Mouse (Mus musculus) right cerebral cortex, postnatal 25 days (tissue): Measurements from ENCODE around the gene Rab5if.
"Not testable (repeated sequence)": the region's sequence is repeated elsewhere in the genome, so short reads cannot be mapped to it uniquely, and the experiment has no call there.

Experiments
- DNase-seq: peaks from one replicate; pipeline ENCODE4 v3.0.0; 2022

Rab5if gene

DNA sequence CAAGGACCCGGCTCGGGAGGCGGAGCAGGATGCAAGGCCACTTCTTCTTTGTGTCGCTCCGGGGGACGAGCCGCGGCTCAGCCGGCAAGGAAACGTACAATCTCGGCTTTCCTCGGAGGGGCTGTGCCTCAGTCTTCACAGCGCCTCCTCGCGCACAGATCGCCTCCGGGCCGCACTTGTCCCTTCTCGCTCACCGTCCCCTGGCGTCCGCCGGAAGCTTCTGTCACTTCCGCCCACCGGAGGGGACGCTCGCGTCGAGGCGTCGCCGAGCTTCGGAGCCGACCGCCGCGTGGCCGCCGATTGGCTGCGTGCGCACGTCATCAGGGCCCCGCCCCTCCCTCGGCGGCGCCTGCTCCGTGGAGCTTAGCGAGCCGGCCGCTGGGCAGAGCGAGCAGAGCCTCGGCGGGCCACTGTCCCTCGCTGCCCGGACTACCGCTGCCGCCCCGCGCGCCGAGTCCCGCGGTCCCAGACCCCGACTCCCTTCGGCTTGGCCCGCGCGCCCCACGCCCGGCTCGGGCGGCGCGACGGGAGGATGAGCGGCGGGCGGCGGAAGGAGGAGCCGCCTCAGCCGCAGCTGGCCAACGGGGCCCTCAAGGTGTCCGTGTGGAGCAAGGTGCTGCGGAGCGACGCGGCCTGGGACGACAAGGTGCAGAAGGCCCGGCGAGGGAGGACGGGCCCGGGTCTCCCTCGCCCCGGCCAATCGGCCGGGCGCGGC, at the start of gene Rab5if:
Gene Rab5if (plus strand): TSS at position 357 of the 715 bp plus-strand sequence.
- peak; percentile 99 for DNase-seq

DNA sequence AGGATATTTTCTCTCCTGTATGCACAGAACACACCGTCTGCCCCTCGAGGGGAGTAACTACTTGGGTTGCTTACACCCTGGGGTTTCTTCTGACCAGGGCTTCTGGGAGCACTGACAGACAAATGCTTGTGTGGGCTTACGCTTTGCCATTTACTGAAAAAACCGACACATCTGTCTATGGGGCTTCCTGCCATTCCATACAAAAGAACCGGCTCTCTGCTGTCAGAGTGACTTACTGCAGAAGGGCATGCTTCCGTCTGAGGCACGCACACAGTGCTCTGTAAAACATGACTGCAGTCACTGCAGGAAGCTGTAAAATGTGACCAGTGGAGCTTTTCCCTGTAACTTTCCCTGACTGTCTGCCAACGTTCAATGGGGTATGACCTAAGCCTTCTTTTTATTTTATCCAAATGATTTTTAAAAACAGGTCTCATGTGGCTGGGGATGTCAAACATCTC, 48.6 kb upstream of the Rab5if start:
- DNase-seq = no peak

DNA sequence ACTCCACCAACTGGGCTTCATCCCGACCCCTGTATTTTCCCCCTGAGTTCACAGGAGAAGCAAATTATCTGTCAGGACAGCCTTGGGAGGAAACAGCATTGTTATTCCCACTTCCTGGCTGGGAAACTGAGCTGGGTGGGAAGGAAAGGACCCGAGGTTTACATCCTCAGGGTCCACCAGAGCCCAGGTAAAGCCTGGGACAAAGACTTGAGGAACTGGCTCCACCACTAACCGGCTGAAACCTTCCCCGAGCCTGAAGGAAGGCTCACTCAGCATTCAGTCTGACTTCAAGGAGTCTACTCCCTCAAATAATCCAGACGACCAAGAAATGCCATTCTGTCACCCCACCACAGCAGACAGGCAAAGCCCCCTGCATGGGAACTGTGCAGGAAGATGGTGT, 48.0 kb upstream of the Rab5if start:
- DNase-seq = no peak

DNA sequence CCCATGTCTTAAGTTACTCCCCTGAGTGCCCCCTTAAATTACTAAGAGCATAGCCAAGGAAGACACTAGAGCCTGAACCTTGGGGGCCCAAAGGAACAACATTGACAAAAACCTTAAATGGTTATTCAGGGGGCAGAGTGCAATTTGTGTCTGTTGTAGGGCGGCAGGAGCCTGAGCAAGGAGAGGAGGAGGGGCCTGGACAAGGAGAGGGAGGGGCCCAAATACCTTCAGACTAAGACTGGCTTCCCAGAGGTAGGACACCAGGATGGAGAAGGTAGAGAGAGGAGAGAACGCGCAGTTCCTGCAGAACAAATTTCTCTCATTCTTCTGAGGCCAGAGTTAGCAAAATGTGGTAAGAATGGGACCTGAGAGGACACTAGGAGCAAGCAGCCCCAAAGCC, 47.5 kb upstream of the Rab5if start:
- no peak for DNase-seq

DNA sequence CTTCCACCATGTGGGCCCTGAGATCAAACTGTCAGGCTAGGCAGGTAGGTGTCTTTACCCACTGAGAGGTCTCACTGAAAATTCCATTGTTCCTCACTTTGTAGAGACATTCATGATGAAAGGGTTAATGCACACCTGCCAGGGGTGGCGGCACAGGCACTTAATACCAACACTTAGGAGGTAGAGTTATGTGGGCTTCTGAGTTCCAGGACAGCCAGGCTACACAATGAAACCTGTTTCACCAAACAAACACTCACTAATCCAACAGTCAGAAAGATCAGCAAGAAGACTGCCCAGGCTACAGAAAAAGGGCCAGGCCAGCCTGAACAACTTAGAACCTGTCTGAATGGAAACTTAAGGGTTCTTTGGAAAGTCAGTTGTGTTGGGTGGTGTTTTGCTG, 46.8 kb upstream of the Rab5if start:
- no peak for DNase-seq

DNA sequence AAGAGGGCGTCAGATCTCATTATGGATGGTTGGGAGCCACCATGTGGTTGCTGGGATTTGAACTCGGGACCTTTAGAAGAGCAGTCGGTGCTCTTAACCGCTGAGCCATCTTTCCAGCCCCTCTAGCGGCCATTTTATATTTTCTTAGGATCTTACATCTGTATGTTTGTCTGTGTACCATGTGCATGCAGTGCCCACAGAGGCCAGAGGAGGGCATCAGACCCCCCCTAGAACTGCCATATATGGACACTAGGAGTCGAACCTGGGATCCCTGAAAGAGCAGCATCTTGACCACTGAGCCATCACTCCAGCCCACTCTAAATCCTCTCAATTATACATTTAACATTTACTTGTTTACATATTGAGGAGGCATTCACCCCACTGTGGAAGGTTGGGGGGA, 37.8 kb upstream of the Rab5if start:
- not testable (repeated sequence) for DNase-seq

DNA sequence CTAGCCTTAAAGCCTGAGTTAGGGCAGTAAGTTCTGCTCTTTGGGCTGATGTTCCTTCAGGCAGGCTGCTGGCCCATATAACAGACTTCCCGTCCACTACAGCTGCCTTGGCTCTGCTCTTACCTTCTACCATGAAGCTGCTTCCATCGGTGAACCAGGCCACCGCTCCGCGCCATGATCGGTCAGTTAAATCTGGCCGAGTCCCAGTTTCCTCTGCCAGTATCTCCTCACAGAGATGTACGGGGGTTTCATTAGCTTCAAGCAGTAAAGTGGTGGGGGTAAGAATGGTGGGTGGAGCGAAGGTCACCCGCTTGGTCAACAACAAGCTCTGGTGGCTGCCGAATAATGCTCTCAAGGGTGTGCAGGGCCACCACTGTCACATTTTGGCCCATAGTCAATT, 28.6 kb upstream of the Rab5if start:
- DNase-seq = no peak

DNA sequence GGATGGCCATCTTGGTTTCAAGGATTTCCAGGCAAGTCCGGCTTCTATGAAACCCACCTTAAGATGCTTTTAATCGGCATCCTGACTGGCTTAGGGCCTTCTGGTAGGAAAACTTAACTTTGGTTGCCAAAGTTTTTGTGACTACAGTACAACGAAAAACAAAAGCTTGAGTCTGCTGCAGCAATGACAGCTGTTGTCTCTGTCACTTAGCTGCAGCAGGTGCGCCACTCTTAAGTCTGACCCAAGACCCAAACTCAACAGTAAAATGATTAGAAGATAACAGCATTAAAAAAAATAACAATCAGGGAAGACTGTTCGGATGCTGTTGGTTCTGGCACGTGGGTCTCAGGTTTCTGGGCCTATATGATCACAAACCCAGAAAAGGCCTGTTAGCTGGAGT, 24.1 kb upstream of the Rab5if start:
- DNase-seq = no peak

DNA sequence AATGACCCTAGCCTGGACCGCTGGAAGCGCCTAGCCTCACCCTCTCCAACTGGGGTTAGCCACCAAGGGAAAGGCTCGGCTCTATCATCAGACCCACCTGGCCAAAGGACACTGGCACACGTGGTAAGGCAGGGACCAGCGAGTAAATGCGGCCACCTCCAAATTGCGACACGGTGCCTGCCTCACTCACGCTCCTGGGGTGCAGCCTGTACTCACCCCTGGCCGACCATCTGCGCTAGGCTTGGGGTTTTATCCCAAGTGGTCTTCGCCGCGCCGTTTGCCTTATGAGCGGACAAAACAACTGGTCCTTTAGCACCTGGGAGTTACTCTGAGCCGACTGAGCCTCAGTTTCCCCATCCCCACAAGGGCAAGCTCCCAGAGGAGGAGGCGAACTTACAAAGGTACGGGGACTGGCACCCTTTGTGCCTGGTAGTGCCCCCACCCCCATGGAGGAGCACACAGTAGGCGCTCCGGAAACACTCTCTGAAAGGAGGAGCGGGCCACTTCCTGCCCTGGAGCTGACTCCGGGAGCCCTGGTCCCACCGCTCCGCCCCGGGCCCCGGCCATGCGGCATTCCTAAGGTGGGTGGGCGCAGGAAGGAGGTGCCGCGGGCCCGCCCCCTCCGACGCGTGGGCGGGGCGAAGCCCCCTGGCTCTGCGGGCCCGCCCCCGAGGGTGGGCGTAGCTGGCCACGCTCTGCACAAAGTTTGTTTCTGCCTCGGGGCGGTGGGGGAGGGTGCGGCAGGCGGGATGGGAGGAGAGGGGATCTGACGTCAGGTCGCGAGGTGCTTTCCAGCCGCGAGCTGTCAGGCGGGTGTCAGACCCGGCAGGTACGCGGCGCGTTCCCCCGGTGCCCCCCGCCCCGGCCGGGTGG, 23.4 kb upstream of the Rab5if start, which contains the start of gene Tgif2:
Gene Tgif2 (plus strand): TSS at position 689 of the 873 bp plus-strand sequence.
- no peak for DNase-seq

DNA sequence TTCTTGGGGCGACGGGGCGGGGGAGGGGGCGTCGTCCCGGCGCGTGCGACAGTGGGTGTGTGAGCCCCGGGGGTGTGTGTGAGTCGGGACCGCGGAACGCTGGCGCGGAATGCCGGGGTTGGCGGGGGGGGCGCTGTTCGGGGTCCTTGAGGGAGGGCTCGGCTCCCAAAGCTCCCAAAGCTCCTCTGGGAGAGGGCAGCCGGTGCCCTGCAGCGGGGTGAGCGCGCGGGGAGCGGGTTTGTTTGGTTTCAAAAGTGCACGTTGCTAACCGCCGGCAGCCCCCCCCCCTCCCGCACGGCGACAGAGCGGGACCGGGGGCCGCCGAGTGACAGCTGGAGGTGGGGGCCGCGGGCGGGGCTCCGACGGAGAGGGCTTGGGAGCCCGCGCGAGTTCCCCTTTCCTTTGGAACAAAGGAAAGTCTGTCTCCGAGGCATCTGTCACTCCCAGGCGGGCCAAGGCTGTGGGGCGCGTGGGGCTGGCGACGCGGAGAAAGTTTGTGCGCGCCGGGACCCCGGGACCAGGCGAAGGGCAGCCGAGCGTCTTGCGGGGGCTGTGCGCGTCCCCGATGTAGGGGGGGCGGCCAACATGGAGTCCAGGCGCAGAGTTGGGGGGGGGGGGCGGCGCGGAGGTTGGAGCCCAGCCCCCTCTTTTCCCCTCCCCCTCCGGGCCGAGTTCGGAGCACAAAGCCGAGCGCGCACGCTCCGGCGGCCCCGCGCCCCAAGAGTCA, 22.5 kb upstream of the Rab5if start:
- DNase-seq = no peak

DNA sequence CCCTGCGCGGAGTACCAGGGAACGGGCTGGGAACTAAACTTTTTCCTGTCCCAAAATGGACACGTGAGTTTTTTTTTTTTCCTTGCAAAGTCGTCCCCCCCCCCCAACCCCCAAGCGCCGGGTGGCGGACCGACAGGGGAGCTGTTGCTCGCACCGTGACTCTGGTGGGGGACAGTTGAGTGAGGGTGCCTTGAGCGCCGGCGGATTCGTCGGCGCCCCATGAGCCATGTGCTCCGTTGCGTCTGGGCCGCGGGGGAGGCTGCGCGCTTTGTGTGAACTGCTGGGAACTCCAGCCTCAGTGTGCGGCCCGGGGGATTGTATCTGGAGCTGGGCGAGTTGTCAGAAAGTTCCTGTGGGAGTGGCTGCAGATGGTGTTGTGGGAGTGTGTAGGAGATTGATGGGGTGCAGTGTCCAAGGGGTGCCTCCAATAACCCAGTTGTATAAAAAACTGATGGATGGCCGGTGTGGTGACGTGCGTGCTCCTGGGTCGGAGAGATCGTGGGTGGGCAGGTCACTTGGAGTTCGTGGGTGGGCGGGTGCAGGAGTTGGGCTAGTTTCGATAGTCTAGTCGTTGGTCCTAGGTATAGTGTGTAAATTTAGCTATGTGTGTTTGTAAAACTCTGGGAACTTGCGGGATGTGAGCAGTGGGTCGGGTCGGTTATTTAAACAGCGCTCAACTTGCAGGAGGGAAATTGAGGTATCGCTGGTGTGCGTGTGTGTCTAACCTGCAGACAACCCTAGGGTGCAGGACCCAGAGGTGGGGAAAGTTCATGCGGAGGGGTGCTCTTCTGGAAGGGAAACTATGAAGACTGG, 21.7 kb upstream of the Rab5if start:
- peak; percentile 53 for DNase-seq

DNA sequence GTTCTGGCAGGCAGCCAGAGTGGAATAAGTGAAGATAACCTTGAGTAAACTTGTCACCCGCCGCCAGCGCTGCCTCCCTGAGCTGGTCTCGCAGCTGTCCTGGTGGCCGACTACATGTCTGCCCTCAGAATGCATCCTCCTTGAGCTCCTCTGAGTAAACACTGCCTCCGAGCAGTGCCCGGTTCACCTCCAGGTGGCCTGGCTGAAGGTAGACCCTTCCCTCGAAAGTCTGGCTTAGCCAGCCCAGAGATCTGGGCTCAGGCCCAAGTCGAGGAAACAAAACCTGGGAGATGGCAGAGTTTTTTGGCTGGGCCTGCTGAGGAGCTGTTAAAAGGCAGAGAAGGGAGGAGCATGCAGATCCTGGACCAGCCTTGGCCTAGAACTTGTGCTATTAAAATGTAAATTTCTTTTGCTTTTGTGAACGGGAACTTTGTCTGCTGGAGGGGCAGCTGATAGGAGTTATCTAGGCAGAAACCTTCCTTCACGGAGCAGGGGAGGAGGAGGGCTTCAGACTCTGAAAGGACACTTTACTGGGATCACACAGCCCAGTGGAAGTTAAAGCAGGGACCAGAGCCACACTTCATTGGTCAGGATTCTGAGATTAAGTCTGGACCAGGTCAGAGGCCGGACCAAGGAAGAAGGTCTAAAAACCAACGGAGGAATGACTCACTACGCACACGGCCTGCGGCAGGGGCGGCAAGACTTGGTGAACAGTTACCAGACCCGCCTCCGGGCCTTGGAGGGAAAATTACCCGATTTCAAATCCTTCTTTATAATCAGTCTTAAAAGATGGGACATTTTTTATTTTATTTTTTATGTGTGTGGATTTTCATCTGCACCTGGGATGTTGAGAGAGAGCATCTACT, 20.9 kb upstream of the Rab5if start:
- DNase-seq = peak; percentile 23

DNA sequence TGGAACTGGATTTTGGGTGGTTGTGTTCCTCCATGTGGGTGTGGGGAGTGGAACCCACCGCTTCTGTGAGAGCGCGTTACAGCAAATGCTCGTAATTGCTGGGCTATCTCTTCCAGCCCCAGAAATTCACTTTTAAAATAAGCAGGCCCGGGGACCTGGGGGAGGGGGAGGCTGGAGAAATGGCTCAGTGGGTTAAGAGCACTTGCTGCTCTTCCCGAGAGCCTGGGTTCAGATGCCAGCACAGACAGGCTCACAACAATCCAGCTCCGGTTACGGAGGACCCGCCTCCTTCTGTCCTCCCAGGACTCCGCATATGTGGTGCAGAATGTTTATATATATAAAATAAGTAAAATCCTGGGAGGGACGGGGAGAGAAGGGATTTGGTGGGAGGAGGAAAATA, 20.2 kb upstream of the Rab5if start:
- no peak for DNase-seq

DNA sequence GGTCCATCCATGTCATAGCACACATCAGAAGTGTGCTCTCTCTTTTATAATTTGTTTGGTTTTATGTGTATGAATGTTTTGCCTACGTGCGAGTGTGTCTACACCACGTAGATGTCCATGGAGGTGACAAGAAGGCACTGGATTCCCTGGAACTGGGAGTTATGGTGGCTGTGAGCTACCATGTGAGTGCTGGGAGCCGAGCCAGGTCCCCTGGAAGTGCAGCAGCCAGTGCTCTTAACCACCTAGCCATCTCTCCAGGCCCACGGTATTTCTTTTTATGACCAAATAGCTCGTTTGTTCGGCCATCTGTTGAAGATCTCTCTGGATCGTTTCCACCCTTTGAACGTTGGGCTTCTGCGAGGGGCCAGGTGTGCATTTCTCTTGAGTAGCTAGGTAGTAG, 19.6 kb upstream of the Rab5if start:
- DNase-seq = no peak

DNA sequence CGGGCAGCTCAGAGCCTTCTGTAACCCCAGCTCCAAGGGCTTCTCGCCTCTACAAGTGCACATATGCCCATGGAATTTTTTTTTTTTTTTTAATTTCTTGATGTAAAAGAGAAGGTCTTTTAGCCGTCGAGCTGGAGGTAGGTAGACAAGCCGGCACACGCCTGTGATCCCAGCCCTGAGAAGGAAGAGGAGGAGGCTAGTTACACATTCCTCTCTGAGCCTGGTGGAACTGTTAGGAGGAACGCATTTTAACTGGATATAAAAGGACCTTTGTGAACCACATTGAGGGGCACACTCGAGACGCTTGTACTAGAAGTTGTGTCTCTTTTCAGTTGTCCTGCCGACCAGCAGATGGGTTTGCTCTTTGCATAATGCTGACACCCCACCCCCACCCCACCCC, 18.2 kb upstream of the Rab5if start:
- DNase-seq = no peak

DNA sequence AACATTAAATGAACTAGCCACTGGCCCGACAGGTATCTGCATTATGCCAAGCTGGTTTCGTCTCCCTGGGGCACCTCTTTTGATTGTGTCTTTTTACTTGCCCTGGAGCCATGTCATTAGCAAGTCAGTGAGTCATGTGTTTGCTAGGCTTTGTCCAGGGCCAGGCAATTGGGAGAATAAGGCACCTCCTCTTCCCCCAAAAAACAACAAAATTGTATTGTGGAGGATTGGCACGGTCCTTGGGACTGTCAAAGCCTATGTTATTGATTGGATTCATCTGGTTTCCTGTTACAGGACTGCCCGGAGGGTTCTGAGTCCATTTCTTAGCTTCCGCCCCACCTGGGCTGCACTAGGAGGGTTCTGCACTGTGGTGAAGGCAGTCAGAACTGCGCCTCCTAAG, 15.3 kb upstream of the Rab5if start:
- no peak for DNase-seq

DNA sequence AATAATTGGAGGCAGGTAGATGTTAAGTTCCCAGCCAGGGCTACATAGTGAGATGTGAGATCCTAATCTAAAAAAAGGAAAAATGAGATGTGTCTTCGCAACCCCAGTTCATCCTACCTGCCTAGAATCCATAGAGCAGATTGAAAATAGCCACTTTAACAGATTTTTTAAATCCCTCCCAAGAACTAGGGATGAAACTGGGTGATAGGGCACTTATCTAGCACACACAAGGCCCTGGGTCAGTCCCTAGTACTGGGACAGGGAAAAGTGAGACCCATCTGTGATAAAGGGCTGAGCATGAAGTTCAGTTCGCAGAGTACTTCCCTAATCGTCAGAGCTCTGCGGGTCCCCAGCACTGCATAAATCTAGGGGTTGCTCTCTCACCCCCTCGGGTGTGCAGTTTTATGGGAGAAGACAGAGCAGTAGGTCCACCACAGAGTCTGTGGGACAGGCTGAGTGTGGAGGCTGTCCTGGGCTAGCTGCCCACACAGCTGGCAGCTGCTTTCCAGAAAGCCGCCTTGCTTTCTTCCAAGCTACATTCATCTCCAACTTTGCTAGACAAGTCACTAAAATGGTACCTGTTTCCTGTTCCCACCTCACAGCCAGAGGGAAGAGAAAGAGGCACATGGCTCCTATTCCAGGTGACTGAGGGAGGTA, 14.3 kb upstream of the Rab5if start:
- no peak for DNase-seq

DNA sequence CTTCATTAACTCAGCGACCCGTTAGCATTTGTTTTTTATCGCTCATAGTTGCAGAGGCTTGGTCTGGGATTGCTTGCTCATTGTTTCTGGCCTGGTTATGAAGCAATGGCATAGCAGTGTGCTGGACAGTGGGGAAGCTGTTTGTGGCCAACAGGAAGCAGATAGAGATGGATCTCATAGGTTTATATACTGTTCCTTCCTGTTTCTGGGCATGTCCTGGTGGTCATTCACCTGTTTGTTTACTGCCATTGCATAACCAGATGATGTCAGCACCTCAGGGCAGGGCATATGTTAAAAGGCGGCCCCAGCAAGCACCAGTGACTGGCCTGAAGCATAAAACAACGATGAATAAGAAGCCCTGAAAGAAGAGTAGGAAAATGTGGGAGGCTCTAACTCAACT, 12.4 kb upstream of the Rab5if start:
- no peak for DNase-seq

DNA sequence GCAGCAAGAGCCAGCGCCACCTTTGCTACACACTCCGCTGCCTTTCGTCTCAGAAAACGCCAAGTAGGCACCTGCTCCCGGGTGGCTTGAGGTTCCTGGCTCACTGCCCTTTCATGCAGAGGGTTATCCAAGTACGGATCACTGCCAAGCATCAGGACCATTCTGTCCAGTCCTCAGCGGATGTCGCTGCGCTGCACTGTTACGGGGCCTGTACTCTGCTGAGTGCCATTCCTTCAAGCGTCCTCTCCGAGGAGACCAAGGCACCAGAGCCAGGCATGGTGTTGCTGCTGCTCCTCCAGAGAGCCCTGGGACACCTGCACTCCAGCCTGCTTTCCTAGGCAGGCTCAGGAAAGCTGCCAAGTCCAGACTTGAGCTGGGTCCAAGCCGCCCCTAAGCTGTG, 9.3 kb upstream of the Rab5if start:
- not testable (repeated sequence) for DNase-seq

DNA sequence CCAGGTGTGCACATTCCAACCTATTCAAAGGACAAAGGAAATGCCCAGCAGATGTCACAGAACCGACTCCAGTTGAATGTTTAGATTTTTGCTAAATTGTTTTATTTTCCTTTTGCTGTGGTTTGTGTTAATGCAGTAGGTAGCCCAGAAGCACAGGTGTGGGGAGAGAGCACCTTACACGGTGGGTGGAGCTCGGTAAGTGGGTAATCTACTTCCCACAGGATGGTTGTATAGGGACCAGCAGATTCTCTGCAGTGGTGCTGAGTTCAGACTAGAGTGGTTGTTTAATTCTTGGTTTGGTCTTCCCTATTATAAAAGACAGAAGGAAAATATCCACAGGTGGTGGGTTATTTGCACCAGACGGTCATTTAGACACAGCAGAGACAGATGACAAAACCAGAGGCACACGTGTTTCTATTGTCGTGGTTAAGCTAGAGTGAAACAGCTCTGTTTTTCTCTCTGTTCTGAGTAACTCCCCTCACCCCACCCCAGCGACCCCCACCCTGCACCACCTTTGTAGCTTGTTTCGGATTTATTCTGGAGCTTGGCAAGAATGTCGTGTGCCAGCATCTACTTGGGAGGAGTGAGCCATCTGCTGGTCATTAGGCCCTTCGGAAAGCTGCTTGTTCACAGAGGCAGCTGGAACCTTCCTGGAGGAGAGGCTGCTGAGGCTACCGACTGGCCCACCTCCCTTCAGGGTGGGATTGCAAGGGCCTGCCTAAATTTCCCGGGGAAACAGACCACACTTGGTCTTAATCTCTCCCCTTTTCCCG, 8.7 kb upstream of the Rab5if start:
- DNase-seq = peak; percentile 32
